Mouse (Mus musculus) neural tube, embryonic 12.5 days (tissue): Measurements from ENCODE around the gene Bdh2. TPM values are rescaled to one million over a fixed set of nuclear protein-coding genes. Genes with fewer than 3 reads are reported as not detected.

Experiments
- ATAC-seq: fragments of 200-750 bp; cut with Nextera tagmentation; 2 replicates; pipeline ENCODE4 v1.8.0; 2017; ENCODE audit warnings: low read depth, mild to moderate bottlenecking, moderate TSS enrichment, moderate library complexity; ENCODE audit not compliant: low FRiP score
- H3K27ac ChIP-seq: fragments of 300-500 bp; sonication (generic); 2 replicates; pipeline ENCODE4 v1.5.1; 2016
- H3K27me3 ChIP-seq: fragments of 300-500 bp; sonication (generic); replicated peaks from 2 replicates; pipeline ENCODE4 v1.6.1; 2016; ENCODE audit warnings: mild to moderate bottlenecking
- H3K36me3 ChIP-seq: fragments of 300-500 bp; sonication (generic); 2 replicates; pipeline ENCODE4 v1.6.1; 2016; ENCODE audit warnings: mild to moderate bottlenecking
- H3K4me1 ChIP-seq: fragments of 300-500 bp; sonication (generic); 2 replicates; pipeline ENCODE4 v1.6.1; 2016
- H3K4me2 ChIP-seq: fragments of 300-500 bp; sonication (generic); replicated peaks from 2 replicates; pipeline ENCODE4 v1.6.1; 2016; ENCODE audit warnings: mild to moderate bottlenecking
- H3K4me3 ChIP-seq: fragments of 300-500 bp; sonication (generic); 2 replicates; pipeline ENCODE4 v1.5.1; 2016
- H3K9ac ChIP-seq: fragments of 300-500 bp; sonication (generic); 2 replicates; pipeline ENCODE4 v1.6.1; 2016; ENCODE audit warnings: mild to moderate bottlenecking
- H3K9me3 ChIP-seq: fragments of 300-500 bp; sonication (generic); 2 replicates; pipeline ENCODE4 v1.6.1; 2016; ENCODE audit warnings: mild to moderate bottlenecking
- WGBS: fragments of 180-500 bp; shearing (Covaris S2); methylation state at CpG from one replicate; pipeline ENCODE4 v1.1.7; 2016; 5-methylcytosine and 5-hydroxymethylcytosine counted together
- polyA plus RNA-seq: library from polyadenylated mRNA; unstranded; fragments of >200 nt; fragmentation: Nextera tagmentation; extraction: Ambion mirVana; gene quantifications from 2 replicates; pipeline ENCODE4 v1.2.1, GENCODE M21; 2016

Bdh2 gene
- polyA plus RNA-seq, 1 experiment from 2014 or later, result 4.2 TPM

DNA sequence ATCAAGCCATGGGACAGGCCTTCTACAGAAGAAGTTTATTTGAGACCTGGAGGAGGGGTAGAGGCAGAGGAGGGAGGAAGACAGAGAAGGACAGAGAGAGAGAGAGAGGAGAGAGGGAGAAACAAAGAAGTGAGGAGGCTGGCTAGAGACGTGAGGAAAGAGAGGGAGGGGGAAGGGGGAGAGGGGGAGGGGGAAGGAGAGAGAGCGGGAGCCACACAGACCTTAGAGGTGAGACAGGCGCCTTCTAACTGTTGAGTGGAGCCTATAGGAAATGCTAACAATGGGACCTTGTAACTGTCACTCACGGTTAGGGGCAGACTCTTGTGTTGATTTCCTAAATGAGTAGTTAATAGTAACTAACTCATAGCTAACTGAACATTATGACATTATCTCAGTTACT, 52.7 kb downstream of the Bdh2 start:
- WGBS, result 54% methylated on average over 4 of the region's 4 CpGs
- Histone ChIP-seq H3K4me2 (no peak overlapping the region), H3K27me3 (no peaks in the 10 kb centered on the region), H3K4me3 (no peak overlapping the region), H3K27ac (no peak overlapping the region), H3K36me3 (no peaks in the 10 kb centered on the region), H3K9me3 (no peaks in the 10 kb centered on the region), H3K4me1 (no peaks in the 10 kb centered on the region), H3K9ac (no peak overlapping the region)
- ATAC-seq, result no peak

GRCm38 (mm10) chr3:135347739-135348264, 66.8 kb downstream of the Bdh2 start, which contains the start of gene Slc9b1:
Slc9b1 (plus strand) TSS chr3:135348029.
- H3K4me3 ChIP-seq, result no peak within 1 kb of the TSS
- H3K27me3 ChIP-seq, result no peaks in the 10 kb centered on the region
- no peak within 1 kb of the TSS for H3K4me2 ChIP-seq
- no peak for ATAC-seq
- H3K9ac ChIP-seq, result no peak within 1 kb of the TSS
- no peaks in the 10 kb centered on the region for H3K9me3 ChIP-seq
- 81% methylated on average over 14 of the region's 14 CpGs for WGBS
- H3K4me1 ChIP-seq, result no peaks in the 10 kb centered on the region
- H3K27ac ChIP-seq, result no peak within 1 kb of the TSS
- H3K36me3 ChIP-seq, result no peaks in the 10 kb centered on the region

DNA sequence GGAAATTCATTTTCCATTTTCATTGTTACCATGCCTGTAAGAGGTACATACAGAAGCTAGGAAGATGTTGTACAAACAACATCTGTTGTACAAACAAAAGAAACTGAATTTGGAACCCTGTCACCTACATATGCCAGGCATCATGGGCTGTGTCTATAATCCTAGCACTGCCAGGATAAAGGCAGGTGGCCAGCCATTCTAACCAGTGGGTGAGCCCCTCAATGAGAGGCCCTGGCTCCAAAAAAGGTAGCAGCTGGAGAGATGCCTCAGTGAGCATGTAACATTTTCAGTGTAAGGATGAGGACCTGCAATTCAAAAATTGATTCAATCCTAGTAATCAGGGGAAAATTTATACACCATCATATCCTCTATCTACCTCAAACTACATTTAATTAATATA, 68.0 kb downstream of the Bdh2 start:
- H3K27me3 ChIP-seq, result no peaks in the 10 kb centered on the region

DNA sequence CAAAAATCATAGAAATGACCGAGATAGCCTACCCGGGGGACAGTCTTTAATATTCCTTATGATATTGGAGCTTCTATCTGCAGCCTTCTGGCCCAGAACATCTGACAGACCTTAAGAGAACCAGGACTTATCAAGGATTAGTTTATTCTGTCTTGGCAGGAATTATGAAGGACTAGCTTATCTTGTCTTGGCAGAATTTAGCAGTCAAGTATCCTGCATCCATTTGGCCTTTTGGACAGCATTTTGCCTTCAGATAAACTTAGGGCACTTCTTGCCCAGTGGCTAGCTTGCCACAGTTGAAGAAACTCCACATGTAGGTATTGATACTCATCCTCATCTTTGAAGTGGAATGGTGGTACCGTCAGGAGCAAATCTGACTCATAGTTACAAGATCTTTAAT, 70.8 kb downstream of the Bdh2 start:
- WGBS, result 93% methylated on average over 3 of the region's 3 CpGs
- Histone ChIP-seq H3K9ac (no peak overlapping the region), H3K9me3 (no peaks in the 10 kb centered on the region), H3K4me3 (no peak overlapping the region), H3K27me3 (no peaks in the 10 kb centered on the region), H3K36me3 (no peaks in the 10 kb centered on the region), H3K4me1 (no peaks in the 10 kb centered on the region), H3K27ac (no peak overlapping the region), H3K4me2 (no peak overlapping the region)
- ATAC-seq, result no peak

More for the DNA sequence above, 68.0 kb downstream of the Bdh2 start:
- Histone ChIP-seq H3K27ac (no peak overlapping the region), H3K4me3 (no peak overlapping the region), H3K9ac (no peak overlapping the region), H3K4me2 (no peak overlapping the region), H3K4me1 (no peaks in the 10 kb centered on the region), H3K9me3 (no peaks in the 10 kb centered on the region), H3K36me3 (no peaks in the 10 kb centered on the region)
- ATAC-seq, result no peak

Other genes starting within 250 kb of the Bdh2 start
- 20.2 and 21.0 TPM in 2 replicates for gene Cenpe, start 68.7 kb upstream of the Bdh2 start, polyA plus RNA-seq
- gene Slc9b2, start 26.5 kb downstream of the Bdh2 start, polyA plus RNA-seq, result 0.88 and 1.3 TPM in 2 replicates
- gene Slc9b1, start 66.8 kb downstream of the Bdh2 start, polyA plus RNA-seq, result not detected in 2 replicates
- 75.6 and 78.2 TPM in 2 replicates for gene Cisd2, start 142.7 kb downstream of the Bdh2 start, polyA plus RNA-seq
- 461 and 494 TPM in 2 replicates for gene Ube2d3, start 156.9 kb downstream of the Bdh2 start, polyA plus RNA-seq
- 4.0 and 5.1 TPM in 2 replicates for gene Manba, start 204.4 kb downstream of the Bdh2 start, polyA plus RNA-seq